Mouse (Mus musculus) small intestine, adult 2 months (tissue): ENCODE measurements at regions not wholly inside any gene's neighbourhood (a gene's known extent, or its start where the extent isn't known, plus 50 kb on each side); places are given as distances from the start of the nearest gene placed in this dataset.

Source experiments
- CTCF ChIP-seq: fragments of 200-500 bp; IDR thresholded peaks from 2 replicates; pipeline ENCODE4 v1.5.1; 2012; ENCODE audit warnings: low read depth, mild to moderate bottlenecking, control low read depth, inconsistent platforms, low read length, moderate library complexity, mixed read lengths; ENCODE audit not compliant: insufficient replicate concordance, insufficient read length; ENCODE audit errors: extremely low read depth
- POLR2A ChIP-seq: fragments of 200-500 bp; IDR thresholded peaks from 2 replicates; pipeline ENCODE4 v1.6.1; 2012; ENCODE audit warnings: low read depth, mild to moderate bottlenecking, control low read depth, inconsistent platforms, low read length, moderate library complexity

GRCm38 (mm10) chr17:49190337-49190736 is 237.8 kb upstream of the Mocs1 start:
- TF ChIP-seq CTCF = no peak
- TF ChIP-seq POLR2A = no peak
